Mouse (Mus musculus) ES-E14 (cell line): ENCODE results near the gene Adgrf1.

Source experiments
- CHD2 ChIP-seq: IDR thresholded peaks from 2 replicates; pipeline ENCODE4 v1.6.1; 2014; ENCODE audit warnings: mild to moderate bottlenecking, low read depth, low read length, inconsistent platforms
- HCFC1 ChIP-seq: IDR thresholded peaks from 2 replicates; pipeline ENCODE4 v1.6.1; 2012; ENCODE audit warnings: low read length, inconsistent platforms, borderline replicate concordance; ENCODE audit not compliant: insufficient read depth
- MAFK ChIP-seq: IDR thresholded peaks from 2 replicates; pipeline ENCODE4 v1.6.1; 2014; ENCODE audit warnings: mild to moderate bottlenecking, low read depth, low read length, inconsistent platforms; ENCODE audit not compliant: insufficient read depth
- ZC3H11A ChIP-seq: IDR thresholded peaks from 2 replicates; pipeline ENCODE4 v1.6.1; 2012; ENCODE audit warnings: low read depth, mild to moderate bottlenecking, inconsistent platforms, low read length, borderline replicate concordance
- ZNF384 ChIP-seq: IDR thresholded peaks from 2 replicates; pipeline ENCODE4 v1.6.1; 2012; ENCODE audit warnings: low read depth, low read length, inconsistent platforms

GRCm38 (mm10) chr17:43374020-43374419 lies 103.9 kb downstream of the Adgrf1 start:
- TF ChIP-seq ZNF384 (no peak), HCFC1 (no peak), CHD2 (no peak), ZC3H11A (no peak), MAFK (no peak)
